ENCODE assay signal across 10 mouse cellular contexts in the genomic region with DNA sequence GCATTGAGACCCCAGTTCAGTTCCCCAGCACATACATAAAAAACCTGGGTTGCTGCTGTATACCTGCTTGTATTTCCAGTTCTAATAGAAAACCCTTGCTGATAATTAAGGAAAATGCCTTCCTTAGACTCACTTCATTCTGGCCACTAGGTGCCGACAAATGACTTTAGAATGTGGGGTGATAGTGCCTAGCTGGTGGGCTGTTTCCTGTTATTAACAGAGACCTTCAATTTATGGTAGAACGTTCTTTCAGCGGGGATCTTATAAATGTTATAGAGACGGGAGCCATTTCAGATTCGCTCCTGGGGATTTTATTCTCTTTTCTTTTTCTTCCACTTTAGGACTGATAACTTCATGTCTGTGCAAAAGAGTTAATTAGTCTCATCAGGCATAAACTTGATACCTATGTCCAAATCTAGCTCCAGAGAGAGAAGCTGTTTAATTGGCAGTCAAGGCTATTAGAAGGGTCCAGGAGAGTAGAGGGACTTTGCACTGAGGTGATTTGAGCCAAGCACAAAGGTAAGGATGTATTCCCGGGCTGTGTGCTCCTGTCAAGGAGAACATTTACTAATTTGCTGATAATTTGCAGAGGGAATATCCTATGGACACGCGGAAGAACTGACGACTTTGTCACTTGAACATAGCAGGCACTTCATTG. TPM values are rescaled to one million over a fixed set of nuclear protein-coding genes. Genes with fewer than 3 reads are reported as not detected.
DNase-seq lines count a peak whose midpoint lies in the region; ATAC-seq and TF ChIP-seq lines count a peak whose summit lies in the region.
"Had no signal": no experiment of that assay in that cellular context is flagged by ENCODE, and none has a peak within 500 bp of the region (broad histone marks: within the 10 kb centered on the region; RNA-seq: fewer than 3 reads in every experiment).

No protein-coding gene starts in this region.

- H3K79me2 ChIP-seq in liver, adult 2 months (ENCODE audit: control insufficient read depth, insufficient read depth, low read length), result no peaks in the 10 kb centered on the region

- H3K9ac ChIP-seq in liver, adult 2 months (ENCODE audit: low read depth, low read length), result no peak overlapping the region
- no peak overlapping the region for H3K9ac ChIP-seq in liver, embryonic 12.5 days
- H3K9ac ChIP-seq in midbrain, embryonic 15.5 days, result no peak overlapping the region
- H3K9ac ChIP-seq: embryonic facial prominence, embryonic 12.5 days; liver, embryonic 15.5 days had no signal

- intact Hi-C loops in left cerebral cortex, postnatal 14 days (cut with DNase I), result loop anchor here (2.0 to 5.0 kb wide), 3 partner anchors 841 to 1608 kb away; partner anchors contain the start of gene Rnd3

- no peak for TF ChIP-seq POLR2A in liver, adult 2 months (IDR thresholded peaks at IDR 0.05; ENCODE audit: extremely low read depth, insufficient read depth, low read length)

- TF ChIP-seq CTCF in liver, adult 2 months (IDR thresholded peaks at IDR 0.05; ENCODE audit: low read depth, low read length), result peak; percentile 42; the same call in 1 of the 2 replicates

- no peaks in the 10 kb centered on the region for H3K9me3 ChIP-seq in liver, embryonic 12.5 days (replicated peaks)
- H3K9me3 ChIP-seq in midbrain, embryonic 15.5 days, result no peaks in the 10 kb centered on the region
- H3K9me3 ChIP-seq: embryonic facial prominence, embryonic 12.5 days; liver, embryonic 15.5 days had no signal

- WGBS in liver, adult 2 months, result 57% methylated on average over 9 of the region's 9 CpGs
- WGBS in liver, embryonic 12.5 days (ENCODE audit: insufficient replicate concordance), result 47% methylated on average over 9 of the region's 9 CpGs
- WGBS in midbrain, embryonic 15.5 days, result 36% methylated on average over 9 of the region's 9 CpGs

- peaks cover 11% of the 10 kb centered on the region for H3K4me1 ChIP-seq in liver, adult 2 months (ENCODE audit: control insufficient read depth, insufficient read depth, low read length)
- H3K4me1 ChIP-seq in liver, embryonic 12.5 days, result no peaks in the 10 kb centered on the region
- peaks cover 9% of the 10 kb centered on the region; the same call in 1 of the 2 replicates for H3K4me1 ChIP-seq in midbrain, embryonic 15.5 days
- H3K4me1 ChIP-seq: liver, embryonic 15.5 days had no signal

- no peaks in the 10 kb centered on the region for H3K27me3 ChIP-seq in liver, adult 2 months (ENCODE audit: control insufficient read depth, insufficient read depth, low read length)
- no peaks in the 10 kb centered on the region for H3K27me3 ChIP-seq in liver, embryonic 12.5 days (replicated peaks)
- H3K27me3 ChIP-seq in midbrain, embryonic 15.5 days (replicated peaks), result no peaks in the 10 kb centered on the region
- H3K27me3 ChIP-seq: embryonic facial prominence, embryonic 12.5 days; liver, embryonic 15.5 days had no signal

- peak; percentile 20 for DNase-seq in liver, adult 2 months (ENCODE audit: extremely low read depth, low read depth, low spot score)
- DNase-seq in NIH3T3 (ENCODE audit: low read depth), result peak; percentile 83
- peak; percentile 86 for DNase-seq in embryo, embryonic 10.5 days (ENCODE audit: low spot score)
- DNase-seq in left cerebral cortex, postnatal 14 days (ENCODE audit: low spot score in 2 of 2), result peak; percentile 44 to 67
- peak; percentile 36 for DNase-seq in yolk sac, embryonic 10.5 days (ENCODE audit: low spot score)

- no peak for ATAC-seq in liver, embryonic 12.5 days
- peak; percentile 59 to 66; a peak in 3 of 4 replicates for ATAC-seq in hematopoietic stem cell, adult 5-6 weeks (replicated peaks in 1 of 2; ENCODE audit: insufficient read depth in 1 of 2, low FRiP score in 2 of 2, low TSS enrichment in 1 of 2, low read depth in 1 of 2, poor library complexity in 2 of 2, severe bottlenecking in 2 of 2)
- ATAC-seq in midbrain, embryonic 15.5 days (replicated peaks), result peak; percentile 87

- no peaks in the 10 kb centered on the region for H3K36me3 ChIP-seq in liver, adult 2 months (ENCODE audit: control insufficient read depth, insufficient read depth, low read length)
- no peaks in the 10 kb centered on the region for H3K36me3 ChIP-seq in liver, embryonic 12.5 days
- no peaks in the 10 kb centered on the region for H3K36me3 ChIP-seq in midbrain, embryonic 15.5 days (replicated peaks)
- H3K36me3 ChIP-seq: embryonic facial prominence, embryonic 12.5 days; liver, embryonic 15.5 days had no signal

- H3K27ac ChIP-seq in liver, adult 2 months (replicated peaks; ENCODE audit: insufficient read depth, low read depth, low read length), result no peak overlapping the region
- no peak overlapping the region for H3K27ac ChIP-seq in liver, embryonic 12.5 days
- H3K27ac ChIP-seq in midbrain, embryonic 15.5 days, result no peak overlapping the region
- H3K27ac ChIP-seq: embryonic facial prominence, embryonic 12.5 days; liver, embryonic 15.5 days had no signal

- no peak overlapping the region for H3K4me3 ChIP-seq in liver, adult 2 months (ENCODE audit: insufficient read depth, low read depth, low read length)
- H3K4me3 ChIP-seq in liver, embryonic 12.5 days, result no peak overlapping the region
- no peak overlapping the region for H3K4me3 ChIP-seq in midbrain, embryonic 15.5 days
- H3K4me3 ChIP-seq: embryonic facial prominence, embryonic 12.5 days; liver, embryonic 15.5 days had no signal

- H3K4me2 ChIP-seq in liver, embryonic 12.5 days, result no peak overlapping the region
- H3K4me2 ChIP-seq in midbrain, embryonic 15.5 days, result peak overlapping the region; percentile 28
- H3K4me2 ChIP-seq: embryonic facial prominence, embryonic 12.5 days; liver, embryonic 15.5 days had no signal

RNA-seq across cellular contexts. Expression of gene Mmadhc, which starts 10.2 kb away (rescaled TPM):
- 72.1 and 74.2 TPM in 2 replicates for total RNA-seq in liver, adult 2 months (2014; rRNA removed)
- 37.9 and 47.9 TPM in 2 replicates for polyA plus RNA-seq in liver, adult 2 months (2012; rRNA removed)
- 109 TPM in 2 replicates for polyA plus RNA-seq in liver, embryonic 12.5 days (2016; fragmentation: Nextera tagmentation; extraction: Ambion mirVana)
- 83.5 and 86.2 TPM in 2 replicates for total RNA-seq in hematopoietic stem cell, adult 5-6 weeks (2017)
- total RNA-seq in left cerebral cortex, postnatal 14 days (2021), result 10 to 100 TPM; 46.8 to 51.8 TPM
- 129 and 135 TPM in 2 replicates for polyA plus RNA-seq in midbrain, embryonic 15.5 days (2015; fragmentation: Nextera tagmentation; extraction: Ambion mirVana)

Comparison
In these comparisons a context has a peak if more than half of its experiments do, and no peak if none do; other contexts are left out.
1. DNase-seq: peak in every context shown above with its lines; median percentile 86 in embryo, embryonic 10.5 days; 83 in NIH3T3; 56 in left cerebral cortex, postnatal 14 days; 36 in yolk sac, embryonic 10.5 days; 20 in liver, adult 2 months.